Mouse (Mus musculus) leukemia stem cell, adult 10-12 weeks (primary cell): ENCODE results near the gene Polr1c. TPM values are rescaled to one million over a fixed set of nuclear protein-coding genes. Genes with fewer than 3 reads are reported as not detected.

Experiments
- polyA plus RNA-seq: library from polyadenylated mRNA; stranded (reverse); fragments of >175 nt; gene quantifications from 2 replicates; pipeline ENCODE4 v1.2.3, GENCODE M21; 2012; ENCODE audit warnings: low replicate concordance

The Polr1c gene
- polyA plus RNA-seq: 10.7 and 15.0 TPM in 2 replicates

DNA sequence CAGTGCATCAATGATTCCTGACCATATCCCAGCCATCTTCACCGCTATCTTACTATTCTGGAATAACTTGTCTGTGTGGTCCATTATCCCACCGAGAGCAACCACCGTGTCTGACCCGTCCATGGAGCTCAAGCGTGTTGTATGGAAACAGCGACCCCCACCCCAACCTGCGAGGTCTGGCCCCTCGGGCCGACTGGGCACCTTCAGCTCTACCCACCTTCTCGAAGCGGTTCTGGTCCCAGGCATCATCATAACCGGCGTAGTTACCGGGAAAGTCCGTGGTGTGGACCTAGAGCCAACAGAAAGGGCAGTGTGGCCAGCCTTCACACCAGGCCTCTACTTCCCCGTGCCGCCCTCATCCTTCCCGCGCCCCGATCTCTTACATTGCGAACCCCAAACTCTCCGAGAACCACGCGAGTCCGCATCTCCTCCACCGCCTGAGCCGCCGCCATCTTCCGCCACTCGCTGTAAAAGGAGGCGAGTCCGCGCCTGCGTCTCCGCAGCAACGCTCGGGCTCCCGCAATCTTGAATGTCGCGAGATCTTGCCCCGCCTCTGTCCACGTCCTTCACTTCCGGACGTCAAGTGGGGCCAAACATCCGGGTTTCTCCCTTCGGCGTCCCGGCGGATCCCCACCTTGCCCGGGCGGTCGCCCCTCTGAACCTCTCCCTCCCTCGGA is at the start of gene Polr1c, which contains the start of gene Yipf3:
Gene Polr1c (minus strand): TSS at position 543 of the 677 bp plus-strand sequence.
Gene Yipf3 (plus strand): TSS at position 569 of the 677 bp plus-strand sequence.

DNA sequence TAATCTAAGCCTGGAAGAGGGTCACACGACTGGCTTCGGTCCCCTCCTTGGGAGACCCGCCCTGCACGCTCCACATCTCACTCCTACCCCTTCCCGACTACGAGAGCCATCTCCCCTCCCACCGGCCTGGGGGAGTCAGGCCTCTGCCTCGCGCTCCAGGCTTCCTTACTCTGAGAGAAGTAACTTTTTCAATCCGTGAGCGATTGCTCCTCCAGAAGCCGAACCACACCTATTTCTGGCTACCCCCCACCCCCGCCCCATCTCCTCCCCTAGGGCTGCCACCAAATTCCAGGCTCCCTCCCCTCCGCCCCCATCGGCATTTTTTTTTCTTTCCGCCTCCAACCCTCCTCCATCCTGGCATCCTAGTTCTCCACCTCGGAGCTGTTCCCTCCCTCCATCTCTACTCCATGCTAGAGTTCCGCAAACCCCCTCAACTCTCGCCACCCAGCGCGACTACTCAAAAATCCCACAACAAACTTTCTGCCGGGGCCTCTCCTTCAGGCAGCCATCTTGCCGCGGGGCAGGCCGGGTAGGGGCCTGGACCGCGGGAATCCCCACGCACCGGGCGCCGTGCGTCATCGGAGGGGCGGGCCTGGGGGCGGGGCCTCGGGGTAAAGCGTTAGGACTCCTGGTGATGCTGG is 34.7 kb upstream of the Polr1c start, which contains the start of gene Tjap1:
Gene Tjap1 (minus strand): TSS at position 544 of the 641 bp plus-strand sequence.

DNA sequence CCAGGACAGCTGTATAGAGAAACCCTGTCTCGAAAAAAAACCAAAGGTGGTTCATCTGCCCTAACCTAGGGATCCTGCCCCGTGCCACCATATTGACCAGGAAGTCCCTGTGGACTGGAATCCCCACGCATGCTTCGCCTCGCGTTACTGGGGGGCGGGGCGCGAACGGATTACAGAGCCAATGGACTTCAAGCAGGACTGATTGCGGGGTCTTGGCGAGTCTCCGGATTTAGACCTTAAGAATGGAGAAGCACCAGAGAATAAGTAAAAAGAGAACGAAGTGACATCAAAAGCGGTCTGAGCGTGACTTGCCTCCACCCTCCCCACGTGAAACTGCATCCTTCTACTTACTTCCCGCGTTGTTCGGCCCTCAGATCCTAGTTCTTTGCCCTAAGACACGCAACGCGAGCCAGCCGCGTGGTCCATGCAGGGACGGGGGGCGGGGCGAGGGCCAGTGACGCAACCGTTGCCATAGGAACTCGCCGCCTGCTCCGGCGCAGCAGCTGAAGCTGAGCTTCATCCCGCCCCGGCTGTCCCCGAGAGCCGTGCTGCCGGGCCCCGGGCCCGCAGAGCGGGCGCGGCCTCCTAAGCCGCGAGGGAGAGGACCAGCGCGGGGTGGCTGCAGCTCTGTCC is 5.7 kb upstream of the Polr1c start, which contains the start of gene Lrrc73:
Gene Lrrc73 (plus strand): TSS at position 80 of the 633 bp plus-strand sequence.

DNA sequence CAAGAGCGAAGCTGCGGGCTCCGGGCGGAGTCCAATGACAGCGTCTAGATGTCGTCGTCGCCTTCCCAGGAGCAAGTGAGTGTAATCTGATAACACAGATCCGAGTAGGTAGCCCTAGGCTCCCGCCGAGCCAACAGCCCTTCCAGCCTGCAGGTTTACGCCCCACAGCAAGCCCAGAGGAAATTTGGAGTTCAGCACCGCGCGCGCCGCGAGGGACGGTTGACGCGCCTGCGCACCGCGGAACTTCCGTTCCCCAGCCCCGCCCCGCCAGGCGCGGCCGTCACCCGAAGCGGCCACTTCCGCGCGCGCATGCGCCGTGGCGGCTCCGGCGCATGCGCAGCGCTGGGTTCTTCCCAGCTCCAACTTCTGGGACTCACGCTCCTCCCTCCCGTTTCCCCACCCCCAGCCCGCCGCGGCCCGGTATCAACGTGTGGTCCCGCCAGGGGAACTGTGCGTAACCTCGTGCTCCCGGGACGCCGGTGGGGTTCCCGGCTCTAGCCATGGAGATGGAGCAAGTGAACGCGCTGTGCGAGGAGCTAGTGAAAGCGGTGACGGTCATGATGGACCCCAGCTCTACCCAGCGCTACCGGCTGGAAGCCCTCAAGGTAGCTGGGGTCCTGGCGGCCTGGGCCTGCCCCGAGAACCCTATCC is 45.3 kb downstream of the Polr1c start, which contains the start of the genes Polh and Xpo5:
Gene Polh (minus strand): TSS at position 225 of the 651 bp plus-strand sequence.
Gene Xpo5 (plus strand): TSS at position 362 of the 651 bp plus-strand sequence.

Other genes with a start within 250 kb of the Polr1c start
- 14.5 and 21.1 TPM in 2 replicates for gene Vegfa, start 215.7 kb downstream of the Polr1c start, polyA plus RNA-seq
- 48.8 and 49.1 TPM in 2 replicates for gene Mrps18a, start 137.1 kb downstream of the Polr1c start, polyA plus RNA-seq
- 0.25 TPM in 1 of 2 replicates, not detected in the other for gene Rsph9, start 103.8 kb downstream of the Polr1c start, polyA plus RNA-seq
- 1.9 and 8.2 TPM in 2 replicates for gene Mad2l1bp, start 94.5 kb downstream of the Polr1c start, polyA plus RNA-seq
- gene Gtpbp2, start 87.0 kb downstream of the Polr1c start, polyA plus RNA-seq: 96.1 and 260 TPM in 2 replicates
- gene Polh, start 45.4 kb downstream of the Polr1c start, polyA plus RNA-seq: 0.54 and 4.1 TPM in 2 replicates
- 3.6 and 7.9 TPM in 2 replicates for gene Xpo5, start 45.3 kb downstream of the Polr1c start, polyA plus RNA-seq
- gene Yipf3, start within 50 bp of the Polr1c start, polyA plus RNA-seq: 130 and 184 TPM in 2 replicates
- 1.2 and 2.7 TPM in 2 replicates for gene Lrrc73, start 5.5 kb upstream of the Polr1c start, polyA plus RNA-seq
- 75.3 and 89.6 TPM in 2 replicates for gene Tjap1, start 35.0 kb upstream of the Polr1c start, polyA plus RNA-seq
- gene Dlk2, start 49.4 kb upstream of the Polr1c start, polyA plus RNA-seq: 0.17 TPM in 1 of 2 replicates, not detected in the other
- 14.2 and 18.7 TPM in 2 replicates for gene Abcc10, start 80.3 kb upstream of the Polr1c start, polyA plus RNA-seq
- gene Zfp318, start 135.7 kb upstream of the Polr1c start, polyA plus RNA-seq: 7.3 and 10.6 TPM in 2 replicates
- 1.0 TPM in 1 of 2 replicates, not detected in the other for gene Crip3, start 180.9 kb upstream of the Polr1c start, polyA plus RNA-seq
- gene Slc22a7, start 190.4 kb upstream of the Polr1c start, polyA plus RNA-seq: not detected in 2 replicates
- gene Ttbk1, start 239.6 kb upstream of the Polr1c start, polyA plus RNA-seq: 0.54 and 1.0 TPM in 2 replicates
- 16.0 and 16.9 TPM in 2 replicates for gene Dnph1, start 248.7 kb upstream of the Polr1c start, polyA plus RNA-seq